Mouse (Mus musculus) erythroblast, embryonic 14.5 days (primary cell): Measurements from ENCODE around the gene Cstb. TPM values are rescaled to one million over a fixed set of nuclear protein-coding genes. Genes with fewer than 3 reads are reported as not detected.
"Not testable (repeated sequence)": the region's sequence is repeated elsewhere in the genome, so short reads cannot be mapped to it uniquely, and the experiment has no call there.

Experiments
- H3K27me3 ChIP-seq: 2 replicates; pipeline ENCODE4 v1.6.1; 2012; ENCODE audit warnings: inconsistent platforms; ENCODE audit not compliant: control insufficient read depth
- H3K36me3 ChIP-seq: 2 replicates; pipeline ENCODE4 v1.6.1; 2012; ENCODE audit warnings: mild to moderate bottlenecking, inconsistent platforms; ENCODE audit not compliant: control insufficient read depth
- H3K4me1 ChIP-seq: 2 replicates; pipeline ENCODE4 v1.6.1; 2012; ENCODE audit warnings: inconsistent platforms; ENCODE audit not compliant: control insufficient read depth
- H3K4me3 ChIP-seq: replicated peaks from 2 replicates; pipeline ENCODE3; 2012; ENCODE audit warnings: moderate library complexity, mild to moderate bottlenecking, inconsistent platforms
- H3K9me3 ChIP-seq: 2 replicates; pipeline ENCODE4 v1.6.1; 2012; ENCODE audit warnings: low read length, inconsistent platforms, mixed read lengths; ENCODE audit not compliant: control insufficient read depth
- GATA1 ChIP-seq: IDR thresholded peaks from 2 replicates; pipeline ENCODE4 v1.6.1; 2012; ENCODE audit warnings: low read length, inconsistent platforms, mixed read lengths
- TAL1 ChIP-seq: IDR thresholded peaks from 3 replicates; pipeline ENCODE4 v1.6.1; 2012; ENCODE audit warnings: low read length, inconsistent platforms, mixed read lengths
- polyA plus RNA-seq: library from polyadenylated mRNA; stranded (reverse); fragments of >175 nt; gene quantifications from 2 replicates; pipeline ENCODE4 v1.2.3, GENCODE M21; 2012

Cstb gene
- polyA plus RNA-seq, 1 experiment = 0.46 TPM

GRCm38 (mm10) chr10:78412319-78413151 is 12.9 kb upstream of the Cstb start, which contains the start of gene Rrp1:
Gene Rrp1 (minus strand): TSS chr10:78413043.
- Histone ChIP-seq H3K9me3 (no peaks in the 10 kb centered on the region), H3K27me3 (no peaks in the 10 kb centered on the region), H3K4me1 (peaks cover 34% of the 10 kb centered on the region), H3K4me3 (peak within 1 kb of the TSS; percentile 79), H3K36me3 (peaks cover 37% of the 10 kb centered on the region)
- TF ChIP-seq TAL1 (no peak), GATA1 (no peak)

- Histone ChIP-seq H3K9me3 (no peaks in the 10 kb centered on the region), H3K36me3 (peaks cover 32% of the 10 kb centered on the region), H3K4me1 (peaks cover 31% of the 10 kb centered on the region), H3K4me3 (peak overlapping the region; percentile 79), H3K27me3 (no peaks in the 10 kb centered on the region)
- TF ChIP-seq GATA1 = no peak
Observed at GRCm38 (mm10) chr10:78413152-78413520, 12.3 kb upstream of the Cstb start.

GRCm38 (mm10) chr10:78414936-78415335 is 10.5 kb upstream of the Cstb start:
- Histone ChIP-seq H3K36me3 (peaks cover 14% of the 10 kb centered on the region), H3K4me1 (peaks cover 29% of the 10 kb centered on the region)
- not testable (repeated sequence) for H3K27me3 ChIP-seq, H3K9me3 ChIP-seq, H3K4me3 ChIP-seq

GRCm38 (mm10) chr10:78417888-78418287 is 7.6 kb upstream of the Cstb start:
- no peaks in the 10 kb centered on the region for H3K9me3 ChIP-seq
- TF ChIP-seq GATA1 (no peak), TAL1 (no peak)
- peaks cover 8% of the 10 kb centered on the region for H3K4me1 ChIP-seq
- H3K36me3 ChIP-seq = no peaks in the 10 kb centered on the region
- no peaks in the 10 kb centered on the region for H3K27me3 ChIP-seq
- H3K4me3 ChIP-seq = no peak overlapping the region

- no peaks in the 10 kb centered on the region for H3K36me3 ChIP-seq
- no peaks in the 10 kb centered on the region for H3K27me3 ChIP-seq
- H3K9me3 ChIP-seq = no peaks in the 10 kb centered on the region
- no peak overlapping the region for H3K4me3 ChIP-seq
- peaks cover 2% of the 10 kb centered on the region for H3K4me1 ChIP-seq
- TF ChIP-seq TAL1 = no peak
- no peak for TF ChIP-seq GATA1
Observed at GRCm38 (mm10) chr10:78418791-78419190, 6.7 kb upstream of the Cstb start.

GRCm38 (mm10) chr10:78420929-78421328 is 4.5 kb upstream of the Cstb start:
- TF ChIP-seq TAL1 = no peak
- no peak for TF ChIP-seq GATA1
- H3K36me3 ChIP-seq = no peaks in the 10 kb centered on the region
- H3K9me3 ChIP-seq = no peaks in the 10 kb centered on the region
- peaks cover 14% of the 10 kb centered on the region for H3K4me1 ChIP-seq
- no peak overlapping the region for H3K4me3 ChIP-seq
- no peaks in the 10 kb centered on the region for H3K27me3 ChIP-seq

- no peaks in the 10 kb centered on the region for H3K9me3 ChIP-seq
- peaks cover 4% of the 10 kb centered on the region; the same call in 1 of the 2 replicates for H3K36me3 ChIP-seq
- H3K4me3 ChIP-seq = no peak overlapping the region
- no peaks in the 10 kb centered on the region for H3K27me3 ChIP-seq
- TF ChIP-seq GATA1 = no peak
- TF ChIP-seq TAL1 = no peak
- H3K4me1 ChIP-seq = peaks cover 21% of the 10 kb centered on the region
Observed at GRCm38 (mm10) chr10:78422614-78423013, 2.9 kb upstream of the Cstb start.

GRCm38 (mm10) chr10:78426117-78426735 is 757 bp downstream of the Cstb start:
- peaks cover 26% of the 10 kb centered on the region for H3K4me1 ChIP-seq
- peaks cover 11% of the 10 kb centered on the region for H3K36me3 ChIP-seq
- no peaks in the 10 kb centered on the region for H3K9me3 ChIP-seq
- no peak for TF ChIP-seq GATA1
- no peak for TF ChIP-seq TAL1
- peak overlapping the region; percentile 69 for H3K4me3 ChIP-seq
- H3K27me3 ChIP-seq = no peaks in the 10 kb centered on the region

GRCm38 (mm10) chr10:78428070-78428469 is 2.6 kb downstream of the Cstb start:
- no peaks in the 10 kb centered on the region for H3K9me3 ChIP-seq
- no peaks in the 10 kb centered on the region for H3K27me3 ChIP-seq
- no peak overlapping the region for H3K4me3 ChIP-seq
- TF ChIP-seq GATA1 (no peak), TAL1 (no peak)
- H3K4me1 ChIP-seq = peaks cover 23% of the 10 kb centered on the region
- peaks cover 11% of the 10 kb centered on the region for H3K36me3 ChIP-seq

GRCm38 (mm10) chr10:78429180-78429579 is 3.7 kb downstream of the Cstb start:
- Histone ChIP-seq H3K36me3 (peaks cover 11% of the 10 kb centered on the region), H3K27me3 (no peaks in the 10 kb centered on the region), H3K4me1 (peaks cover 23% of the 10 kb centered on the region), H3K4me3 (no peak overlapping the region), H3K9me3 (no peaks in the 10 kb centered on the region)
- no peak for TF ChIP-seq TAL1
- TF ChIP-seq GATA1 = no peak
